9 mouse cellular contexts compared by ENCODE assay signal in the genomic region with DNA sequence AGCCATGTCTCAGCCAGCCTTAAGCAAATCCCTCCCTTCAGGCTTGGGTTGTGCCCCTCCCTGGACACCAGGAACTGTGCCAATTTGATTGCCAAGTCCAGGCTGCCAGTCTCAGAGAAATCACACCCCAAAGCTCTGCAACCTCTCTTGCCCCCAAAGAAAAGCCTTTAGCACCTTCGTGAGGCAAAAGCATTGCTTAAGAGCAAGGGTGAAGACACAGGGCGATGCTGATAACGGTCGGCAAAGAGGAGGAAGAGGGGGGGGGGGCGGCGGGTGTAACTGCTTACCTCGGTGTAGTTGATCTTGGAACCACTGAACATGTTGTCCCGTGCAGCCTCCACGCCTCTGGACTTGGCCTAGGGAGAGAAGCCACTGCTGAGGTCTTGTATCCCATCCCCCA. TPM values are rescaled to one million over a fixed set of nuclear protein-coding genes. Genes with fewer than 3 reads are reported as not detected.
DNase-seq lines count a peak whose midpoint lies in the region; ATAC-seq lines count a peak whose summit lies in the region.
"Had no signal": no experiment of that assay in that cellular context is flagged by ENCODE, and none has a peak within 500 bp of the region (broad histone marks: within the 10 kb centered on the region; RNA-seq: fewer than 3 reads in every experiment).

No protein-coding gene starts in this region.

- no peaks in the 10 kb centered on the region for H3K9me3 ChIP-seq in embryonic facial prominence, embryonic 14.5 days (ENCODE audit: control insufficient read depth, low read length)
- no peaks in the 10 kb centered on the region for H3K9me3 ChIP-seq in intestine, embryonic 14.5 days (ENCODE audit: control insufficient read depth, low read length)
- H3K9me3 ChIP-seq in megakaryocyte, embryonic 14.5 days, result no peaks in the 10 kb centered on the region

- H3K27me3 ChIP-seq in embryonic facial prominence, embryonic 14.5 days (replicated peaks; ENCODE audit: control insufficient read depth, insufficient read depth, low read length), result no peaks in the 10 kb centered on the region
- H3K27me3 ChIP-seq in intestine, embryonic 14.5 days (replicated peaks; ENCODE audit: control insufficient read depth, insufficient read depth, low read length), result no peaks in the 10 kb centered on the region
- no peaks in the 10 kb centered on the region for H3K27me3 ChIP-seq in megakaryocyte, embryonic 14.5 days (replicated peaks)

- H3K36me3 ChIP-seq in embryonic facial prominence, embryonic 14.5 days (ENCODE audit: control insufficient read depth, insufficient read depth, low read length), result peaks cover 49% of the 10 kb centered on the region
- peaks cover 43% of the 10 kb centered on the region for H3K36me3 ChIP-seq in intestine, embryonic 14.5 days (ENCODE audit: control insufficient read depth, insufficient read depth, low read length)
- peaks cover 54% of the 10 kb centered on the region for H3K36me3 ChIP-seq in megakaryocyte, embryonic 14.5 days (replicated peaks; ENCODE audit: low read length)

- H3K4me3 ChIP-seq in embryonic facial prominence, embryonic 14.5 days (ENCODE audit: low read depth, low read length), result peak overlapping the region; percentile 69
- H3K4me3 ChIP-seq in intestine, embryonic 14.5 days (ENCODE audit: low read depth, low read length), result peak overlapping the region; percentile 70
- H3K4me3 ChIP-seq in megakaryocyte, embryonic 14.5 days (replicated peaks), result peak overlapping the region; percentile 95

- 57% methylated on average over 5 of the region's 9 CpGs for WGBS in embryonic facial prominence, embryonic 14.5 days
- 66% methylated on average over 9 of the region's 9 CpGs for WGBS in intestine, embryonic 14.5 days

- peak; percentile 14 for DNase-seq in thymus, postnatal 0 days (ENCODE audit: low spot score)
- DNase-seq in thymus, adult 18-20 months, result no peak
- no peak for DNase-seq in embryonic facial prominence, embryonic 14.5 days (ENCODE audit: low spot score)
- no peak for DNase-seq in intestine, embryonic 14.5 days (ENCODE audit: low spot score)
- no peak for DNase-seq in testis, postnatal 14 days (ENCODE audit: low spot score)
- no peak for DNase-seq in adrenal gland, postnatal 25 days

- peaks cover 27% of the 10 kb centered on the region for H3K4me1 ChIP-seq in embryonic facial prominence, embryonic 14.5 days (ENCODE audit: control insufficient read depth, insufficient read depth, low read length)
- H3K4me1 ChIP-seq in intestine, embryonic 14.5 days (replicated peaks; ENCODE audit: control insufficient read depth, insufficient read depth, low read length), result peaks cover 31% of the 10 kb centered on the region; the same call in 1 of the 2 replicates
- peaks cover 84% of the 10 kb centered on the region for H3K4me1 ChIP-seq in megakaryocyte, embryonic 14.5 days

- ATAC-seq in embryonic facial prominence, embryonic 14.5 days (ENCODE audit: low read depth), result no peak
- ATAC-seq in intestine, embryonic 14.5 days (replicated peaks; ENCODE audit: low FRiP score, low TSS enrichment, low read depth), result no peak
- ATAC-seq in inflammation-experienced regulatory T-cells, adult 6 months, result no peak

- H3K4me2 ChIP-seq in embryonic facial prominence, embryonic 14.5 days (ENCODE audit: low read depth, low read length), result peak overlapping the region; percentile 81
- peak overlapping the region; percentile 83 for H3K4me2 ChIP-seq in intestine, embryonic 14.5 days (ENCODE audit: low read length)

- no peak overlapping the region for H3K27ac ChIP-seq in embryonic facial prominence, embryonic 14.5 days (replicated peaks; ENCODE audit: low read depth, low read length)
- no peak overlapping the region for H3K27ac ChIP-seq in intestine, embryonic 14.5 days (ENCODE audit: low read depth)

- no peak overlapping the region; the same call in 1 of the 2 replicates for H3K9ac ChIP-seq in embryonic facial prominence, embryonic 14.5 days (ENCODE audit: low read depth, low read length)
- peak overlapping the region; percentile 80; the same call in 1 of the 2 replicates for H3K9ac ChIP-seq in intestine, embryonic 14.5 days (ENCODE audit: low read length)

RNA-seq across cellular contexts. Expression of a gene that starts 1.5 kb away (rescaled TPM):
- 232 and 238 TPM in 2 replicates for polyA plus RNA-seq in thymus, postnatal 0 days (2015; fragmentation: Nextera tagmentation; extraction: Ambion mirVana)
- polyA plus RNA-seq in embryonic facial prominence, embryonic 14.5 days (2014; fragmentation: Nextera tagmentation; extraction: Ambion mirVana), result 313 and 332 TPM in 2 replicates
- 429 and 451 TPM in 2 replicates for polyA plus RNA-seq in intestine, embryonic 14.5 days (2014; fragmentation: Nextera tagmentation; extraction: Ambion mirVana)
- polyA plus RNA-seq in megakaryocyte, embryonic 14.5 days (2012; ENCODE audit: insufficient read depth, low replicate concordance), result 1,962 and 3,728 TPM in 2 replicates
- polyA plus RNA-seq in inflammation-experienced regulatory T-cells, adult 6 months (2017; shearing (Covaris generic)), result 100 to 1,000 TPM; 350 to 461 (median 355) TPM
- 304 and 309 TPM in 2 replicates for total RNA-seq in adrenal gland, postnatal 25 days (2021)

RNA-seq across cellular contexts. Expression of a gene that starts 22.2 kb away (rescaled TPM):
- polyA plus RNA-seq in thymus, postnatal 0 days (2015; fragmentation: Nextera tagmentation; extraction: Ambion mirVana), result not detected in 2 replicates
- polyA plus RNA-seq in embryonic facial prominence, embryonic 14.5 days (2014; fragmentation: Nextera tagmentation; extraction: Ambion mirVana), result not detected in 2 replicates
- polyA plus RNA-seq in intestine, embryonic 14.5 days (2014; fragmentation: Nextera tagmentation; extraction: Ambion mirVana), result 0.69 TPM in 1 of 2 replicates, not detected in the other
- not detected in 2 replicates for polyA plus RNA-seq in megakaryocyte, embryonic 14.5 days (2012; ENCODE audit: insufficient read depth, low replicate concordance)
- polyA plus RNA-seq in inflammation-experienced regulatory T-cells, adult 6 months (2017; shearing (Covaris generic)), result not detected
- not detected in 2 replicates for total RNA-seq in adrenal gland, postnatal 25 days (2021)
- total RNA-seq: heart, postnatal 10 days had no signal

RNA-seq across cellular contexts. Expression of a gene that starts 32.2 kb away (rescaled TPM):
- 54.2 and 62.3 TPM in 2 replicates for polyA plus RNA-seq in thymus, postnatal 0 days (2015; fragmentation: Nextera tagmentation; extraction: Ambion mirVana)
- polyA plus RNA-seq in embryonic facial prominence, embryonic 14.5 days (2014; fragmentation: Nextera tagmentation; extraction: Ambion mirVana), result 47.5 and 55.0 TPM in 2 replicates
- 57.2 and 58.7 TPM in 2 replicates for polyA plus RNA-seq in intestine, embryonic 14.5 days (2014; fragmentation: Nextera tagmentation; extraction: Ambion mirVana)
- 4.0 and 6.7 TPM in 2 replicates for polyA plus RNA-seq in megakaryocyte, embryonic 14.5 days (2012; ENCODE audit: insufficient read depth, low replicate concordance)
- 10 to 100 TPM; 26.1 to 31.0 (median 28.5) TPM for polyA plus RNA-seq in inflammation-experienced regulatory T-cells, adult 6 months (2017; shearing (Covaris generic))
- total RNA-seq in adrenal gland, postnatal 25 days (2021), result 25.3 and 25.4 TPM in 2 replicates

RNA-seq across cellular contexts. Expression of a gene that starts 59.2 kb away (rescaled TPM):
- 191 and 193 TPM in 2 replicates for polyA plus RNA-seq in thymus, postnatal 0 days (2015; fragmentation: Nextera tagmentation; extraction: Ambion mirVana)
- polyA plus RNA-seq in embryonic facial prominence, embryonic 14.5 days (2014; fragmentation: Nextera tagmentation; extraction: Ambion mirVana), result 166 and 183 TPM in 2 replicates
- polyA plus RNA-seq in intestine, embryonic 14.5 days (2014; fragmentation: Nextera tagmentation; extraction: Ambion mirVana), result 187 and 201 TPM in 2 replicates
- 1.3 and 8.8 TPM in 2 replicates for polyA plus RNA-seq in megakaryocyte, embryonic 14.5 days (2012; ENCODE audit: insufficient read depth, low replicate concordance)
- polyA plus RNA-seq in inflammation-experienced regulatory T-cells, adult 6 months (2017; shearing (Covaris generic)), result 10 to 100 TPM; 74.4 to 98.1 (median 87.7) TPM
- total RNA-seq in adrenal gland, postnatal 25 days (2021), result 79.0 and 88.1 TPM in 2 replicates
